Comparison of ENCODE assay signal across 18 mouse cellular contexts in genomic region chr9:111457936-111458310, GRCm38 (mm10). TPM values are rescaled to one million over a fixed set of nuclear protein-coding genes. Genes with fewer than 3 reads are reported as not detected.
DNase-seq lines count a peak whose midpoint lies in the region; ATAC-seq and TF ChIP-seq lines count a peak whose summit lies in the region.
"Had no signal": no experiment of that assay in that cellular context is flagged by ENCODE, and none has a peak within 500 bp of the region (broad histone marks: within the 10 kb centered on the region; RNA-seq: fewer than 3 reads in every experiment).

No protein-coding gene starts in this region.

- 29% methylated on average over 4 of the region's 4 CpGs for whole genome bisulfite sequencing in forebrain, embryonic 15.5 days
- 74% methylated on average over 4 of the region's 4 CpGs for WGBS in forebrain, embryonic 11.5 days
- WGBS in hindbrain, embryonic 14.5 days = 31% methylated on average over 4 of the region's 4 CpGs
- 74% methylated on average over 4 of the region's 4 CpGs for WGBS in hindbrain, embryonic 10.5 days
- WGBS in midbrain, embryonic 14.5 days = 24% methylated on average over 4 of the region's 4 CpGs
- WGBS in midbrain, postnatal 0 days = 23% methylated on average over 4 of the region's 4 CpGs

- H3K9me3 ChIP-seq in forebrain, embryonic 15.5 days = no peaks in the 10 kb centered on the region
- H3K9me3 ChIP-seq in forebrain, embryonic 11.5 days (ENCODE audit: control insufficient read depth, low read length) = no peaks in the 10 kb centered on the region
- no peaks in the 10 kb centered on the region for H3K9me3 ChIP-seq in hindbrain, embryonic 14.5 days (ENCODE audit: control insufficient read depth, low read length)
- no peaks in the 10 kb centered on the region for H3K9me3 ChIP-seq in hindbrain, embryonic 10.5 days
- no peaks in the 10 kb centered on the region for H3K9me3 ChIP-seq in midbrain, embryonic 14.5 days (ENCODE audit: control insufficient read depth, low read length)
- H3K9me3 ChIP-seq in midbrain, postnatal 0 days (ENCODE audit: low read length) = no peaks in the 10 kb centered on the region
- H3K9me3 ChIP-seq: embryonic facial prominence, embryonic 12.5 days; heart, embryonic 12.5 days had no signal

- H3K4me1 ChIP-seq in forebrain, embryonic 15.5 days = peaks cover 9% of the 10 kb centered on the region
- no peaks in the 10 kb centered on the region; the same call in 1 of the 2 replicates for H3K4me1 ChIP-seq in forebrain, embryonic 11.5 days (replicated peaks; ENCODE audit: control insufficient read depth, insufficient read depth, low read length)
- peaks cover 15% of the 10 kb centered on the region for H3K4me1 ChIP-seq in hindbrain, embryonic 14.5 days (replicated peaks; ENCODE audit: control insufficient read depth, insufficient read depth, low read length)
- peaks cover 18% of the 10 kb centered on the region for H3K4me1 ChIP-seq in hindbrain, embryonic 10.5 days (replicated peaks)
- H3K4me1 ChIP-seq in midbrain, embryonic 14.5 days (ENCODE audit: control insufficient read depth, insufficient read depth, low read length) = peaks cover 22% of the 10 kb centered on the region
- H3K4me1 ChIP-seq in midbrain, postnatal 0 days (ENCODE audit: insufficient read depth, low read length) = peaks cover 13% of the 10 kb centered on the region; the same call in 1 of the 2 replicates

- no peak for DNase-seq in forebrain, embryonic 11.5 days (ENCODE audit: low spot score)
- DNase-seq in hindbrain, embryonic 14.5 days (ENCODE audit: low spot score) = no peak
- no peak for DNase-seq in hindbrain, embryonic 10.5 days (ENCODE audit: low spot score)
- peak; percentile 63 for DNase-seq in midbrain, embryonic 14.5 days
- no peak for DNase-seq in midbrain, postnatal 0 days (ENCODE audit: low spot score)
- DNase-seq in spleen, postnatal 36 days (ENCODE audit: low spot score in 2 of 2) = no peak
- DNase-seq: adrenal gland, postnatal 10 days; cerebellum, adult 11-12 months; cerebellum, adult 9-10 months; cerebellum, postnatal 25 days; forebrain, postnatal 0 days; gastrocnemius, postnatal 14 days had no signal

- H3K27ac ChIP-seq in forebrain, embryonic 15.5 days (replicated peaks) = 0 out of 2 replicates have a peak overlapping the region, but pooled peaks have one; percentile 19
- no peak overlapping the region for H3K27ac ChIP-seq in forebrain, embryonic 11.5 days (ENCODE audit: low read depth, low read length)
- peak overlapping the region; percentile 43; the same call in 1 of the 2 replicates for H3K27ac ChIP-seq in hindbrain, embryonic 14.5 days
- no peak overlapping the region for H3K27ac ChIP-seq in hindbrain, embryonic 10.5 days
- H3K27ac ChIP-seq in midbrain, embryonic 14.5 days (replicated peaks; ENCODE audit: low read depth, low read length) = peak overlapping the region; percentile 68; the same call in 1 of the 2 replicates
- H3K27ac ChIP-seq in midbrain, postnatal 0 days (ENCODE audit: low read depth, low read length) = no peak overlapping the region
- H3K27ac ChIP-seq: embryonic facial prominence, embryonic 12.5 days had no signal

- TF ChIP-seq CTCF in midbrain, postnatal 0 days (IDR thresholded peaks at IDR 0.05) = no peak

- no peak overlapping the region for H3K9ac ChIP-seq in forebrain, embryonic 15.5 days (replicated peaks)
- no peak overlapping the region for H3K9ac ChIP-seq in forebrain, embryonic 11.5 days (ENCODE audit: low read length)
- no peak overlapping the region for H3K9ac ChIP-seq in hindbrain, embryonic 14.5 days
- H3K9ac ChIP-seq in midbrain, embryonic 14.5 days (replicated peaks; ENCODE audit: low read length) = no peak overlapping the region
- no peak overlapping the region for H3K9ac ChIP-seq in midbrain, postnatal 0 days (replicated peaks; ENCODE audit: low read length, poor library complexity, severe bottlenecking)
- H3K9ac ChIP-seq: embryonic facial prominence, embryonic 12.5 days; heart, embryonic 12.5 days had no signal

- no peaks in the 10 kb centered on the region for H3K27me3 ChIP-seq in forebrain, embryonic 15.5 days
- H3K27me3 ChIP-seq in forebrain, embryonic 11.5 days (ENCODE audit: control insufficient read depth, insufficient read depth, low read length) = no peaks in the 10 kb centered on the region
- no peaks in the 10 kb centered on the region for H3K27me3 ChIP-seq in hindbrain, embryonic 14.5 days (ENCODE audit: control insufficient read depth, insufficient read depth, low read length)
- no peaks in the 10 kb centered on the region for H3K27me3 ChIP-seq in hindbrain, embryonic 10.5 days (ENCODE audit: insufficient read depth, poor library complexity, severe bottlenecking)
- no peaks in the 10 kb centered on the region for H3K27me3 ChIP-seq in midbrain, embryonic 14.5 days (ENCODE audit: control insufficient read depth, insufficient read depth, low read length)
- no peaks in the 10 kb centered on the region for H3K27me3 ChIP-seq in midbrain, postnatal 0 days (ENCODE audit: insufficient read depth, low read length)
- H3K27me3 ChIP-seq: embryonic facial prominence, embryonic 12.5 days; heart, embryonic 12.5 days had no signal

- H3K36me3 ChIP-seq in forebrain, embryonic 15.5 days = no peaks in the 10 kb centered on the region
- no peaks in the 10 kb centered on the region for H3K36me3 ChIP-seq in forebrain, embryonic 11.5 days (ENCODE audit: control insufficient read depth, insufficient read depth, low read length)
- no peaks in the 10 kb centered on the region for H3K36me3 ChIP-seq in hindbrain, embryonic 14.5 days (replicated peaks; ENCODE audit: control insufficient read depth, insufficient read depth)
- H3K36me3 ChIP-seq in hindbrain, embryonic 10.5 days = no peaks in the 10 kb centered on the region
- no peaks in the 10 kb centered on the region for H3K36me3 ChIP-seq in midbrain, embryonic 14.5 days (ENCODE audit: control insufficient read depth, insufficient read depth, low read length)
- H3K36me3 ChIP-seq in midbrain, postnatal 0 days (ENCODE audit: insufficient read depth, low read length) = no peaks in the 10 kb centered on the region
- H3K36me3 ChIP-seq: embryonic facial prominence, embryonic 12.5 days; heart, embryonic 12.5 days had no signal

- no peak for ATAC-seq in forebrain, embryonic 15.5 days (replicated peaks)
- no peak for ATAC-seq in forebrain, embryonic 11.5 days (replicated peaks; ENCODE audit: low FRiP score)
- no peak for ATAC-seq in hindbrain, embryonic 14.5 days (ENCODE audit: low FRiP score)
- ATAC-seq in midbrain, embryonic 14.5 days (ENCODE audit: low FRiP score, low TSS enrichment) = no peak
- no peak for ATAC-seq in midbrain, postnatal 0 days (ENCODE audit: low FRiP score)
- ATAC-seq: intestine, embryonic 16.5 days had no signal

- no peak overlapping the region for H3K4me2 ChIP-seq in forebrain, embryonic 15.5 days (replicated peaks)
- no peak overlapping the region for H3K4me2 ChIP-seq in forebrain, embryonic 11.5 days (ENCODE audit: low read depth, low read length, severe bottlenecking)
- no peak overlapping the region for H3K4me2 ChIP-seq in hindbrain, embryonic 14.5 days (replicated peaks)
- no peak overlapping the region for H3K4me2 ChIP-seq in midbrain, embryonic 14.5 days (ENCODE audit: low read length)
- H3K4me2 ChIP-seq in midbrain, postnatal 0 days (ENCODE audit: low read depth, low read length, poor library complexity, severe bottlenecking) = no peak overlapping the region
- H3K4me2 ChIP-seq: embryonic facial prominence, embryonic 12.5 days; heart, embryonic 12.5 days had no signal

- no peak overlapping the region for H3K4me3 ChIP-seq in forebrain, embryonic 15.5 days
- H3K4me3 ChIP-seq in forebrain, embryonic 11.5 days (ENCODE audit: low read depth, low read length) = no peak overlapping the region
- no peak overlapping the region for H3K4me3 ChIP-seq in hindbrain, embryonic 14.5 days (replicated peaks; ENCODE audit: low read length)
- H3K4me3 ChIP-seq in hindbrain, embryonic 10.5 days = no peak overlapping the region
- no peak overlapping the region for H3K4me3 ChIP-seq in midbrain, embryonic 14.5 days (replicated peaks; ENCODE audit: low read depth, low read length)
- no peak overlapping the region for H3K4me3 ChIP-seq in midbrain, postnatal 0 days (ENCODE audit: low read depth, low read length)
- H3K4me3 ChIP-seq: embryonic facial prominence, embryonic 12.5 days; heart, embryonic 12.5 days had no signal

RNA-seq across cellular contexts. Expression of gene Dclk3, which starts 19.0 kb away (rescaled TPM):
- polyA plus RNA-seq in forebrain, embryonic 15.5 days (2015; fragmentation: Nextera tagmentation; extraction: Ambion mirVana) = 5.3 and 5.4 TPM in 2 replicates
- 0.20 and 0.28 TPM in 2 replicates for polyA plus RNA-seq in forebrain, embryonic 11.5 days (2014; fragmentation: Nextera tagmentation; extraction: Ambion mirVana)
- 6.2 and 7.1 TPM in 2 replicates for polyA plus RNA-seq in hindbrain, embryonic 14.5 days (2014; fragmentation: Nextera tagmentation; extraction: Ambion mirVana)
- 0.30 and 0.35 TPM in 2 replicates for polyA plus RNA-seq in hindbrain, embryonic 10.5 days (2016; fragmentation: Nextera tagmentation; extraction: Ambion mirVana)
- polyA plus RNA-seq in midbrain, embryonic 14.5 days (2014; fragmentation: Nextera tagmentation; extraction: Ambion mirVana) = 3.4 and 4.3 TPM in 2 replicates
- 10.5 and 10.7 TPM in 2 replicates for total RNA-seq in midbrain, postnatal 0 days (2014; rRNA removed)
- polyA plus RNA-seq in midbrain, postnatal 0 days (2015; fragmentation: Nextera tagmentation; extraction: Ambion mirVana) = 6.5 and 7.4 TPM in 2 replicates
- total RNA-seq: MEL had no signal
- polyA plus RNA-seq: C2C12 had no signal

Comparison
In these comparisons a context has a peak if more than half of its experiments do, and no peak if none do; other contexts are left out.
1. H3K27ac ChIP-seq: peak in forebrain, embryonic 15.5 days (single experiment), hindbrain, embryonic 14.5 days (single experiment) and midbrain, embryonic 14.5 days (single experiment); none in forebrain, embryonic 11.5 days (single experiment), hindbrain, embryonic 10.5 days (single experiment) and midbrain, postnatal 0 days (single experiment).